Mouse (Mus musculus) cerebellum, adult 2 months (tissue): ENCODE data around the gene Otud4. TPM values are rescaled to one million over a fixed set of nuclear protein-coding genes. Genes with fewer than 3 reads are reported as not detected.
"Not testable (repeated sequence)": the region's sequence is repeated elsewhere in the genome, so short reads cannot be mapped to it uniquely, and the experiment has no call there.

Experiments
- DNase-seq, 2 experiments: peaks; one replicate each; pipeline ENCODE4 v3.0.0; 2021
- H3K27ac ChIP-seq: fragments of 200-500 bp; 2 replicates; pipeline ENCODE4 v1.5.1; 2012; ENCODE audit warnings: low read length, control low read depth, inconsistent platforms; ENCODE audit not compliant: insufficient read depth
- H3K27me3 ChIP-seq: fragments of 200-500 bp; 2 replicates; pipeline ENCODE4 v1.6.1; 2012; ENCODE audit warnings: inconsistent platforms, mild to moderate bottlenecking, low read length, moderate library complexity; ENCODE audit not compliant: control insufficient read depth, insufficient read depth
- H3K4me1 ChIP-seq: fragments of 200-500 bp; 2 replicates; pipeline ENCODE4 v1.6.1; 2011; ENCODE audit warnings: low read length; ENCODE audit not compliant: control insufficient read depth, insufficient read depth
- H3K4me3 ChIP-seq: fragments of 200-500 bp; replicated peaks from 2 replicates; pipeline ENCODE3; 2011; ENCODE audit warnings: mild to moderate bottlenecking, low read depth, low read length, control low read depth; ENCODE audit not compliant: insufficient read depth
- CTCF ChIP-seq: fragments of 200-500 bp; IDR thresholded peaks from 2 replicates; pipeline ENCODE4 v1.5.1; 2011; ENCODE audit warnings: low read depth, mild to moderate bottlenecking, control low read depth, low read length, moderate library complexity, borderline replicate concordance; ENCODE audit not compliant: insufficient read depth
- POLR2A ChIP-seq: fragments of 200-500 bp; IDR thresholded peaks from 2 replicates; pipeline ENCODE4 v1.6.1; 2011; ENCODE audit warnings: low read length, control low read depth, borderline replicate concordance; ENCODE audit not compliant: insufficient read depth
- WGBS: fragments of 180-500 bp; shearing (Covaris S2); methylation state at CpG from one replicate; pipeline ENCODE4 v1.1.7; 2018; 5-methylcytosine and 5-hydroxymethylcytosine counted together
- polyA plus RNA-seq: library from polyadenylated mRNA; depleted of rRNA; stranded (reverse); fragments of >200 nt; gene quantifications from 2 replicates; pipeline ENCODE4 v1.2.3, GENCODE M21; 2012

Otud4 gene
- polyA plus RNA-seq, 1 experiment = 23.6 TPM

- Histone ChIP-seq H3K4me1 (no peaks in the 10 kb centered on the region), H3K27me3 (no peaks in the 10 kb centered on the region), H3K27ac (no peak overlapping the region), H3K4me3 (no peak overlapping the region)
- TF ChIP-seq POLR2A (no peak), CTCF (no peak)
- no peak for DNase-seq
- 96% methylated on average over 4 of the region's 4 CpGs for WGBS
Measured at GRCm38 (mm10) chr8:79649569-79649968, 10.2 kb downstream of the Otud4 start.

GRCm38 (mm10) chr8:79650158-79650814, 10.9 kb downstream of the Otud4 start:
- 49% methylated on average over 1 of the region's 1 CpGs for WGBS
- no peaks in the 10 kb centered on the region for H3K4me1 ChIP-seq
- no peaks in the 10 kb centered on the region for H3K27me3 ChIP-seq
- no peak for TF ChIP-seq POLR2A
- TF ChIP-seq CTCF = no peak
- H3K4me3 ChIP-seq = no peak overlapping the region
- H3K27ac ChIP-seq = no peak overlapping the region
- no peak for DNase-seq

GRCm38 (mm10) chr8:79653736-79654135, 14.3 kb downstream of the Otud4 start:
- no peaks in the 10 kb centered on the region for H3K4me1 ChIP-seq
- H3K4me3 ChIP-seq = no peak overlapping the region
- no peak for DNase-seq
- H3K27ac ChIP-seq = no peak overlapping the region
- TF ChIP-seq CTCF (no peak), POLR2A (no peak)
- WGBS = 90% methylated on average over 4 of the region's 4 CpGs
- no peaks in the 10 kb centered on the region for H3K27me3 ChIP-seq

DNA sequence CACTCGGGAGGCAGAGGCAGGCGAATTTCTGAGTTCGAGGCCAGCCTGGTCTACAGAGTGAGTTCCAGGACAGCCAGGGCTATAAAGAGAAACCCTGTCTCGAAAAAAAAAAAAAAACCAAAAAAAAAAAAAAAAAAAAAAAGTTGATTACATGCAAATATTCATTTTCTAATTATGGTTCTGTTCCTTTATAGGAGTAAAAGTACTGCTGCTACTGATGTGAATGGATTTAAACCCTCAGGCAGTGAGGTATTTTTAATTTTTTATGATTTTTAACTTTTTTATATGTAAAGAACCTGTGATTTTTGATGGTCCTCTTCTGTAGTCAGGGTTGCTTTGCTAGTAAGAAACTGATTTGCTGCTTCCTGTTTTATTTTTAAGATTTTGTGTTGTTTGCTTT, 19.3 kb downstream of the Otud4 start:
- WGBS = 85% methylated on average over 4 of the region's 4 CpGs
- H3K27me3 ChIP-seq, H3K4me3 ChIP-seq, DNase-seq, H3K27ac ChIP-seq, H3K4me1 ChIP-seq: not testable (repeated sequence)

DNA sequence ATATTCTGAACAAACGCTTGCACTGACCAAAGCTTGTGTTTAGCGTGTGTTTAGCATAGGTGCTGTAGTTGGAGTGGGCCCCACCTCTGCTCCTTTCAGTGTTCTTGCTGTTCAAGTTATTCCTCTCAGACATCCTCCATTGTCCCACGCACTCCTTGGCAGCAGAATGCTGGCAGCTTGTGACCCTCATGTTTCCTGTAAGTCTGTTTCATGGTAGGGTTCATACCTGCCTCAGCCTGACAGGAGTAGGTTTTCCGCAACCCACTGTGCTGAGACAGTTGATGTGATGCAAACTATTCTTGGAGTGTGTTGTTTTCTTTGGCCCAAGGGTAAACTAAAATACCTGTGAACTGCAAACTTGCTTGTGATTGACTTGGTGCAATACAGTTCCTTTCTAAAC, 37.0 kb downstream of the Otud4 start:
- no peak overlapping the region for H3K27ac ChIP-seq
- no peak overlapping the region for H3K4me3 ChIP-seq
- no peaks in the 10 kb centered on the region for H3K27me3 ChIP-seq
- TF ChIP-seq POLR2A (no peak), CTCF (no peak)
- no peak for DNase-seq
- 63% methylated on average over 4 of the region's 4 CpGs for WGBS
- H3K4me1 ChIP-seq = no peaks in the 10 kb centered on the region

DNA sequence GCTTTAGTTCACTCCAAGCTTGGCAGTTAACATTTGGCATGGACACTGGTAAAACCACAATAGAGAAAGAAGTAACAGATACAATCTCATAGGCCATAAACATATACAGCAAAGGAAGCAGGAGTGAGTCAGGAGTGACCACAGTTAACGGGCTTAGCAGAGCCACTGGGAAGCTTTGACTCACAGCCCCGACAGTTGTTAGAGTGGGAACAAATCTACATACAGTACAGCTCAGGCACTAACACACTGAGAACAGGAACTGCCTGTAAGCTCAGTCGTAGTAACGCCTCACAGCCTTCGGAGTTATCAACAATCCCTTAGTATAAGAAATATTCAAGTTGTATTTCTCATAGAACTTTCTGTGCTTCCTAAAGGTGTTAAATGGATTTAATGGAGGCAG, 39.6 kb downstream of the Otud4 start:
- WGBS = 78% methylated on average over 5 of the region's 5 CpGs
- Histone ChIP-seq H3K4me1 (no peaks in the 10 kb centered on the region), H3K27ac (no peak overlapping the region), H3K4me3 (no peak overlapping the region), H3K27me3 (no peaks in the 10 kb centered on the region)
- no peak for DNase-seq
- TF ChIP-seq POLR2A (no peak), CTCF (no peak)

DNA sequence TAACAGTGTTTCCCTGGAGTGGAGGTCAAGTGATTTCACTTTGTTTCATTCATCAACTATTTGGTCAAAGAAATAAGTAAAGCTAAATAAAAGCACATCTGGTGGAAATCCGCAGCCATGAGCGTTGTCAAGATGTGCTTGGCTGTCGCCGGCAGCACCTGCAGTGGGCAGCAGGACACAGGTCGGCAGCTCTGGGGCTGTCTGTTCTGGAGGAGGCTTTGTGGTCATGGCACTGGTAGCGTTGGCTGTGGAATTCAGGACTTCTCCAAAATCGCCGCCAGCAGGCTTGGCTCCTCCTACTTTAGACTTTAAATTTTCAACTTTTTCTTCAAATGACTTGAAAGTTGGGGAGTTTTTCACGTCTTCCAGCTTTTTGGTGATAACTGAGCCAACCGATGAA, 40.7 kb downstream of the Otud4 start:
- H3K4me1 ChIP-seq, H3K27ac ChIP-seq, H3K27me3 ChIP-seq: not testable (repeated sequence)
- DNase-seq = peak in 1 of 2 experiments; percentile 14
- 30% methylated on average over 10 of the region's 10 CpGs for WGBS
- peak overlapping the region; percentile 42 for H3K4me3 ChIP-seq

GRCm38 (mm10) chr8:79680555-79680954, 41.1 kb downstream of the Otud4 start:
- WGBS = 2% methylated on average over 34 of the region's 34 CpGs
- peak; percentile 25 to 33 for DNase-seq
- TF ChIP-seq POLR2A (no peak), CTCF (no peak)
- Histone ChIP-seq H3K4me1 (no peaks in the 10 kb centered on the region), H3K4me3 (peak overlapping the region; percentile 42), H3K27ac (no peak overlapping the region), H3K27me3 (no peaks in the 10 kb centered on the region)

DNA sequence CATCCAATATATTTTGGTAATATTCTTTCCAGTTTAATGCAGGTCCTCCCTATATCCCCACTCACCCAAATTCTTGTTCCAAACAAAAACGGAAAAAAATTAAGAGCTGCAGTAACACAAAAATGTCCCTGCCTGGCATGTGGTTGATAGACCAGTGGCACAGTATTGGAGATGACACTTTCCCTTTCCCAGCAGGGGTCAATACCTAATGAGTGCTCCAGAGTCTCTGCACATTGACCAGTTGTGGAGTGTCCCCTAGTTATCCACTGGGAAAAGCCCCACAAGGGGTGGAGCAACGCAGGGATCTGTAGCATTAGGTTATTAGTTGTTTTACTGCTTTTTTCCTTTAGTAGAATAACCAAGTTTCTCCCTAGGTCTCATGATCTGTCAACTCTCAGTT, 41.5 kb downstream of the Otud4 start:
- Histone ChIP-seq H3K4me3 (no peak overlapping the region), H3K27ac (no peak overlapping the region), H3K4me1 (no peaks in the 10 kb centered on the region), H3K27me3 (no peaks in the 10 kb centered on the region)
- DNase-seq = peak in 1 of 2 experiments; percentile 13
- TF ChIP-seq CTCF (no peak), POLR2A (no peak)
- WGBS = 35% methylated on average over 2 of the region's 2 CpGs

GRCm38 (mm10) chr8:79685927-79686326, 46.5 kb downstream of the Otud4 start:
- DNase-seq, H3K27ac ChIP-seq, H3K4me1 ChIP-seq, H3K27me3 ChIP-seq, H3K4me3 ChIP-seq: not testable (repeated sequence)
- WGBS = 85% methylated on average over 5 of the region's 5 CpGs
